Mouse (Mus musculus) CD4-positive helper T cell, adult 2 months (primary cell): Measurements from ENCODE around the gene Vps8.
A peak's percentile ranks its signal among the peaks of the same experiment; 100 is the strongest.
"Not testable (repeated sequence)": the region's sequence is repeated elsewhere in the genome, so short reads cannot be mapped to it uniquely, and the experiment has no call there.

ENCODE experiments used
- DNase-seq: peaks from one replicate; pipeline ENCODE4 v3.0.0-alpha.2; 2012; ENCODE audit warnings: low read depth, missing footprints, low spot score

Gene Vps8

DNA sequence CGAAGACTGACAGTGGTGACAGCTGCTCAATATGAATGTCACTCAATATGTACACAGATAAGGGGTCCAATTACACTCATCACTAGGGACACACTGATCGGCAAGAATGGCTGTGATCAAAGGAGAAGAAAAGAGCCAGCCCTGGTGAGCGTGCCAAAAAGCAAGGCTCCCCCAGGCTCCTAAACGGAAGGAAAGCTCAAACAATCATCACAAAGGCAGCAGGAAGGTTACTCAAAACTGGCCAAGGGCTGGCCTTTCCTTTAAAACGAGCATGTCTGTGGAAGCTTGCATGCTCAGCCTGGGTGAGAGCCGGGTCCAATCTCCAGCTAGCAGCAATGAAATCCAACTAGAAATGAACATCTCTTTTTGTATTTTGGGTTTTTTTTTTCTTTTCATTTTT lies 232.4 kb downstream of the Vps8 start:
- no peak for DNase-seq

DNA sequence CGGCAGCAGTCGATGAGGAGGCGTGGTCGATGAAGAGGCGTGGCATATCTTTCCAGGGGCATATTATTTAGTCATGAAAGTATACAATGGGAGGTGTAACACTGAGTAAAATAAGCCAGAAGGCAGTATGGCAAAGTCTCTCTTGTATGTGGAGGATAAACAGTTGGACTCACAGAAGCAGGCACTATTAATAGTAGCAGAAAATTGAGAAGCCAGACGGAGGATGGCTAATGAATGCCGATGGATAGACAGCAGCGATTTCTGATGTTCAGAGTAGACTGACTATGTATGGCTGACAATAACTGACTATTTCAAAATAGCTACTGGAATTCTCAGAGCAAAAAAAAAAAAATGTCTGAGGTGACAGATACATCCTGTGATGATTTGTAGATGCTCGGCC lies 233.0 kb downstream of the Vps8 start:
- DNase-seq, result no peak

DNA sequence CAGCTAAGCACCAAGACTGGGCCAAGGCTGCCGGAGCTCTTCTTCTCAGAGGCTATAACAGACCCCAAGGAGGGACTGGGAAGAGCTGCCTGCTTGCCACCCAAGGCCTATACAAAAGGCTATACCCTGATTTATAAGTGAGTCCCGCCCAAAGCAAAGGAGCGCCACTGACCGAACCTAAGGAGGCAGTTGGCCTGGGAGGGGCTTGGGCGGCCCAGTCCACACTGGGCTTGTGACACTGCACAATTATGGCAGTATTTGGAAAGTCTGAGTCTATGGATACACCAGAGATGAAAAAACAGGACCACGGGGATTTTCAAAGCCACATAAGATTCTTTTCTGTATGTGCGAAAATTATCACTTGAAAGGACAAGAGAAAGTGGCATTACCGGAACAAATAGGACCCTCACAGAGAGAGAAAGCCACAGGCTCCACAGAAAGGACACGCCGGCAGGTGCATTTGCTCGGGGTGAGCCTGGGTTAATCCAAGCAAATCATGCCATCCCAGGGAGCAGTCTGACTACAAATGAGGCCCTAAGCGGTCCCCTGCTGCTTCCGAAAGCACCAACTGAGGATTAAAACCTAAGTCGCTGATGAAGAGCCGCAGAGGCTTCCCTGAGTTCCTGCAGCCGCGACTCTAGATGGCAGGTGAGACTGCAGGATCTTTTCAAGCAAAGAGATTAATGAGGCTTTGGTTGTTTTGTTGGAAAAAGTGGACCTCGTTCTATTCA lies 241.9 kb downstream of the Vps8 start:
- no peak for DNase-seq

DNA sequence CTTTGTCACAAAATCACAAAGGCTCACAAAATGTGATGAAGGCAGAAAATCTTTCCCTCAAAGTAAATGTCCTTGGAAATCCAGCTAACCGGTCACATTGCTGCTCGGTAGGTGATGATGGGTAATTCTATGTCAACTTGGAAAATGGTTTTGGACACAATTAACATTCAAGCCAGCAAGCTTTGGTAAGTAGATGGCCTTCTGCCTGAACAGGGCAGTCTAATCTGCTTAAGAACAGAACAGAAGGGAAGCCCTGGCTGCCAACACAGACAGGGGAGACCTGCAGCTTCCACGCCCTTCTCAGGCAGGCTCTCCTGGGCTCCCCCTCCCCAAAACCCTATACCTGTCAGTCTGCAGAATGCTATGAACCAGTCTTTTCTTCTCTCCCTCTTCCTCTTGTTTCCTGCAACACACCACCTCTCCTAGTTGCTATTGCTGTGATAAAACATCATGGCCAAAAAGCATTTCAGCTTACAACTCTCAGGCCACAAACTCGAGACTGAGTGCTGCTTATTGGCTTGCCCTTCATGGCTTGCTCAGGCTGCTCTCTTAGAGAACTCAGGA lies 242.6 kb downstream of the Vps8 start:
- no peak for DNase-seq

DNA sequence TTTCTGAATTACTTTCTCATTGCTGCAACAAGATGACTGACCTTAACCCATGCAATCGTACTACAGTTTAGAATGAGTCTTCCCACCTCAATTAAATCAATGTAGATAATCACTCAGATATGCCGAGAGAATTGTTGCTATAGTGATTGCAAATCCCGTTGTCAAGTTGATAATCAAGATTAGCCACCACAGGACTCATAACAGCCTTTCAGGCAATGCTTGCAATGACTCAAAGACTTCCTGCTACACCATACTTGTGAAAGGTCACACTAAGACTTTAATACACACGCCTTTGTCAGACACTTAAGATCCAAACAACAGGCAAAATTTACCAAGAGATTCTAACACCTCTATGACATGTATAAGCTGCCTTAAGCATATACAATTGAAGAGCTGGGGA lies 249.0 kb downstream of the Vps8 start:
- peak; percentile 9 for DNase-seq

DNA sequence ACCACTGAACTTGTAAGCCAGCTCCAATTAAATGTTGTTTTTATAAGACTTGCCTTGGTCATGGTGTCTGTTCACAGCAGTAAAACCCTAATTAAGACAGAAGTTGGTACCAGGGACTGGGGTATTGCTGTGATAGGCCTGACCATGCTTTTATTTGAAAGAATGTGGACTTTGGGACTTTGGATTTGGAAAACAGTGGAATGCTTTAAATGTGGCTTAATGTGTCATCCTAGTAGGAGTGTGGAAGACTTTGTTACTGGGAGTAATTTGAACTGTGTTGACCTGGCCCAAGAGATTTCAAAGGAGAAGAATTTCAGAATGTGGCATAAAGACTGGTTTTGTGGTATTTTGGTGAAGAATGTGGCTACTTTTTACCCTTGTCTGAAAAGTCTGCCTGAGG lies 250.1 kb downstream of the Vps8 start:
- not testable (repeated sequence) for DNase-seq

DNA sequence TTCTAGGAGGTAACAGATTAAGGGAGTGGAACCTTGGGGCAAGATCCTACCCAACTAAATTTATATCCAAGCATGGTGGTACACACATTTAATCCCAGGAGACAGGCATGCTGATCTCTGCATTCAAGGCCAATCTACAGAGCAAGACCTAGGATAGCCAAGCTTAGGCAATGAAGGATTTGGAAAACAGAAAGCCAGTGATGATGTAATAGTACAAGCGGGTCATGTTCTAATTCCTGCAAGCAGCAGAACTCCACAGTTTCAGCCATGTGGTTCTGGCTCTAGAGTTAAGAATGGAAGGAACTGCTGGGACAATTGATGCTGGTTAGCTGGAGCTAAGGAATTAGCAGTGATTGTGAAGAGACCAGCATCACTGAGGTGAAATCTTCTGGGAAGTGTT lies 250.7 kb downstream of the Vps8 start:
- not testable (repeated sequence) for DNase-seq

DNA sequence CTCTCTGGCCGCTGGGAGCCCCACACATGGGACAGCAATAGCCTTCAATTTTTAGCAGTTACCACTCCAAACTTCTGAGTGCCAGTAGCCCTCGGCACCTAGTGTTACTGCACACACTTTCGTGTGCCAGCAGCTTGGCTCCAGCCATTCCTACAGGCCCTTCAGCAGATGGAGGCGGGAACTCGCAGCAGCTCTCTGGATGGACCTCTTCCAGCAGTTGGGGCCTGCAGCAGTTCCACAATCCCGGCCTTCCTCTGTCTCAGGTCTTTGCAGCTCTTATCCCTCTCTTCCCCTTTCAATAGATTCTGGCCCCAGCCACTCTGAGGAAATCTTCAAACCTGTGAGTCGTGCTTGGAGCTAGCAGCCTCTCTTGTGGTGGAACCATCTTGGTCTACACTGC lies 253.9 kb downstream of the Vps8 start:
- DNase-seq, result no peak

DNA sequence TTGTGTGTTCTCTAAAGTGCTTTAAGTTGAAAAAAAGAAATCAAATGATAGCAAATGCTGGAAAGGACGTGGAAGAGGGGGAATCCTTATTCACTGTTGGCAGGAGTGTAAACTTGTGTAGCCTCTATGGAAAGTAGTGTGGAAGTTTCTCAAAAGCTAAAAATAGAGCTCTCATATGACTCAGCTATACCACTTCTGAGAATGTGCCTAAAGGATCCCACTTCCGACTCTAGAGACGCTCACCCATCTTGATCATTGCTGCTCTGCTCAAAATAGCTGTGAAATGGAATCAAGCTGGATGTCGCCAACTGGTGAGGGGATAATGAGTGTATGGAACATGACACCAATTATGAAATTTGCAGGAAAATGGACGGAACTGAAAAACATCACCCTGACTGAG lies 264.5 kb downstream of the Vps8 start:
- no peak for DNase-seq

DNA sequence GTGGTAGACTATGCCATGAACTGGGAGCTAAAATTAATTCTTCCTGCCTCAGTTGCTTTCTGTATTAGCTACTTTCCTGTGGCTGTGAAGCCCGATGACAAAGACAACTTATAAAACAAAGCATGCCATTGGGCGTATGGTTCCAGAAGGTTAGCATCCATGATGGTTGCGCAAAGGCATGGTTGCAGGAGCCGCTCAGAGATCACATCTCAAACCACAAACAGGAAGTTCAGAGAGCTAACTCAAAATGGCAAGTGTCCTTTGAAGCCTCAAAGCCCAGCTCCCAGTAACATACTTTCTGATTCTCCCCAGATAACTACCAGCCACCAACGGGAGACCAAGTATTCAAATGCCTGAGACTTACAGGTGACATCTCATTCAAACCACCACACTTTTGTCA lies 266.2 kb downstream of the Vps8 start:
- peak; percentile 66 for DNase-seq

DNA sequence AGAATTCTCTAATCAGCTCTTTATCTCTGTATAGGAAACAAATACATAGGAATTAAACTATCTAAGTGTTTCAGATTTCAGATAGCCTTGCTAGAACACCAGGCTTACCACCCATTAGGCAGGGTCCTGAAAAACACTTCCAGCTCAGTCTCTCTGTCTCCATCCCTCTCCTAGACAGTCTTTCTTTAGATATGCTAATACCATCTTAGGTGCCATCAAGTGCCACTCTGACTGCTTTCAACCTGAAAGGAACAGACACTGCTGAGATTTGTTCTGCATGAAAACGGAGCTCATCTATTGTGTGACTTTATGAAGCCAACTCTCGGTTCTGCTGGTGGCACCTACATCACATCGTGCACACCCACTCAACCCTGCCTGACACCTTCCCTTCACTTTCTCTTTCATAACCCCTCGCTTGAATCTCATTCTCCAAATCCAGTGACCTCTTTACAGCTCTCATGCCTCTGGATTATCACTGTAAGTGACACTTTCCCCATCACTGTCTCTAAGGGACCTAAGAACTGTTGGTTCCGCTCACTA lies 267.4 kb downstream of the Vps8 start:
- peak; percentile 29 for DNase-seq

DNA sequence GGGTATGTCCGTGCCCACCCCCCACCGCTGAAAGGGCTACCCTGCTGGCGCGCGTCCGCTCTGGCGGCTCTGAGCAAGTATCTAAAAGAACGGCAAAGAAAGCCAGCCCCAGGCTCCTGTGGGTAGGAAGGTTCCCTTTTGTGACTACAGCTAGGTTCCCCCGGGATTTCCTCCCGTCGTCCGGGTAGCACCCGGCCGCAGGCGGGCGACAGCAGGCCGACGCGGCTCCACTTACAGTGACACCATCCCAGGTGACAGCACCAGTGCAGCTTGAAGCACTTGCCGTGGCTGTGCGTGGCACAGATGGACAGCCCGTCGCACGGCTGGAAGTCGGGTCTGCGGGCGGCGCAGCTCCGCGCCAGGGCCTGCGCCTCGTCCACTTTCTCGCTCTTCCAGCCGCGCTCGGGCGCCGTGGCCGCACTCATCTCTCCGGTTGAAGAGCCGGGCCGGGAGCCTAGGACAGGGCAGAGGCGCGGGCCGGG lies 271.1 kb downstream of the Vps8 start:
- peak; percentile 54 for DNase-seq
